Mouse (Mus musculus) erythroblast, embryonic 14.5 days (primary cell): Measurements from ENCODE around the gene 1700020L24Rik.

Experiments used
- GATA1 ChIP-seq: IDR thresholded peaks from 2 replicates; pipeline ENCODE4 v1.6.1; 2012; ENCODE audit warnings: low read length, inconsistent platforms, mixed read lengths
- TAL1 ChIP-seq: IDR thresholded peaks from 3 replicates; pipeline ENCODE4 v1.6.1; 2012; ENCODE audit warnings: low read length, inconsistent platforms, mixed read lengths

- TF ChIP-seq TAL1 (no peak), GATA1 (no peak)
These were observed 35.9 kb downstream of the 1700020L24Rik start for GRCm38 (mm10) chr11:83473235-83474016.
